Mouse (Mus musculus) heart, postnatal 14 days (tissue): ENCODE results near the gene Crebl2. TPM values are rescaled to one million over a fixed set of nuclear protein-coding genes. Genes with fewer than 3 reads are reported as not detected.

Experiments
- DNase-seq, 2 experiments: peaks; one replicate each; pipeline ENCODE4 v3.0.0; 2021 to 2022
- intact Hi-C: fragments of 180-260 bp; cut with DNase I; formaldehyde crosslinking; loops from one replicate; pipeline ENCODE4 v1.15.1; 2025
- total RNA-seq, 2 experiments: library from RNA; stranded (reverse); gene quantifications; 2 replicates each; pipeline ENCODE4 v1.2.3; 2021

Crebl2 gene
- total RNA-seq, 2 experiments from 2014 or later: 6.5 to 8.6 TPM

DNA sequence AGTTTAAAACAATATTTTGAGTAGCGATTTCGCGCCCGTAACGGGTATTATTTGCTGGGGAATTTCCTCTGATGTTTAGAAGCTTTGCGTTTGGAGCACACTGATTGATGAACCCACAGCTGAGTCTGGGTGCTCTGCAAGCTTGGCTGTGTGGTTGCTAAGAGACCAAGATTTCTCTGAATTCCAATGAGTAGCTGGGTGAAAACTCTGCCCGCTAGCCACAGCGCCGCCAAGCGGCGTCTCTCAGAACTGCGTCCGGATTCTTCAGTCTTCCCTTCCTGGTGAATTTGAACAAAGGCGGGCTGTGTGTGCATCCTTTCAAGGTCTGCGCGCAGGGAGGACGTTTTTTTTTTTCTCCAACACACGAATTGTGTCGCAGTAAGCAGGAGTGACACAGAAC, 33.2 kb downstream of the Crebl2 start:
- peak; percentile 93 to 98 for DNase-seq
- intact Hi-C loops: loop anchor here (1.0 to 10.0 kb wide), 4 partner anchors 32 to 438 kb away; partner anchors contain the start of gene Crebl2

DNA sequence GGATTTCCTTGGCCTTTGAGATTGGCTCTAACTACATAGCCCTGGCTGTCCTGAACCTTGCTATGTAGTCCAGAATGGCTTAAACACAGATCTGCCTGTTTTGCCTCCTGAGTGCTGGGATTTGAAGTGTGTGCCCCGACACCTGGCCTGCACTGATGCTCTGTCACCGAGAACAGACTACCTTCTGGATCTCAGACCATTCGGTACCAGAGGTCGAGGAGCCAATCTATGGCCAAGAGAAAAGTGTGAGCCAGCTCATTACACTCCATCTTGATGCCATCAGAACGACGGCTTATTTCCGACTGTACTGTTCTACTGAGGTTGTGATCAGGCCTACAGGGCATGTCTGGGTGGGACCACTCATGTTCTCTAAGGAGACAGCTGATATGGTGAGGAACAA, 36.2 kb downstream of the Crebl2 start:
- intact Hi-C loops: loop anchor here (10.0 kb wide), 1 partner anchor 441 kb away; no protein-coding TSS in a partner anchor
- DNase-seq: no peak

DNA sequence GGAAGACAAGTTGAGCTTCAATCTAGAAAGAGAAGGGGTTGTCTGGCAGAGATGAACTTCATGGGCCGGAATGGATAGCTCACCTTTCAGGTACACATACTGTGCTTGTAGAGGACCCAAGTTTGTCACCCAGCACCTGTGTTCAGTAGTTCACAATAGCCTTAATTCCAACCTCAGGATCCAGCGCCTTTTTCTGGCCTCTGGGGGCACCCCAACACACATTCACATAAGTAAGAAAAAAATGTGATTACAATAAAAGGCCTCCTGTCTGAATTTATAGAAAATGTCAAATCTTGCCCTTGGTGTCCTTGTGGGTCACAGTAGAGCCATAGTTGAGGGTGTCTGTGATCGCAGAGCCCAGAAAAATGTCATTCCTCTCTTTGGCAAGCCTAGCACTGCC, 37.4 kb downstream of the Crebl2 start:
- intact Hi-C loops: loop anchor here (10.0 kb wide), 1 partner anchor 443 kb away; no protein-coding TSS in a partner anchor
- DNase-seq: no peak

DNA sequence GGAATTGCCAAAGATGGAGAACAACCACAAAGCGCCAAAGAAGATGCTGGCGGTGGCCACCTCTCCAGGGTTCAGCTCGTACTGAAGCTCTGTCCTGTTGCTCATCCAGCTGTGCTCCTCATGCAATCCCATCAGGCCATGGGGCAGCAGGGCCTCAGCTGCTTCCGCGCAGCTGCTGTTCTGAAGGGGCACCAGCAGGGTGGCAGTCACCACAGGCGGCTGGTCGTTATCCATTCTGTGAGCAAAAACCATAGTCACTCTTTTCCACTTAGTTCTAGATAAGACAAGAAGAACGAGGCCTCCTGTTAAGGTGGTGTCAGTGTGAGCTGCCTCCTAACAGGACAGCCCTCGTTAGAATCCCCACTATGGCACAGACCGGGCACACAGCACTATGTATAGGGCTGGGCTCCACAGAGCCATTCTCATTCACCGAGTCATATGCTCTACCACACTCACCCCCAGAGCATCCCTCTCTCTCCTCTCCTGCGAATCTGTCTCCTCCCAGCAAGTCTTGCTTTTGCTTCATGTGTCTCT, 40.3 kb downstream of the Crebl2 start:
- DNase-seq: no peak
- intact Hi-C loops: no loop called here

DNA sequence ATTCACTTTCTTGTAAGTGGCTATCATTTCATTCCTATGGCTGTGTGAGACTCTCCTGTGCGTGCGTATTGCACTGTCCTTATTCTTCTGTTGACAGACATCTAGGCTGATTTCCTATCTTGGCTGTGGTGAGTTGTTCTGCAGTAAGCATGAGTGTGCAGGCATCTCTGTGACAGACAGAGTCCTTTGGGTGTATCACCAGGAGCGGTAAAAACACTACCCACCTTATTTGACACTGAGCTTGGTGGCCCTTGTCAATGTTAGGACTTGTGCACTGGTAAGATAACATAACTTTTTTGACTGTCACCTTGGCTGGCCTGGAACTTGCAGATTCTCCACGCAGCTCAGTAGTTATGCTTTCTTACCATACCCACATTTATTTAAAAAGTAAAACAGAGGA, 40.9 kb downstream of the Crebl2 start:
- intact Hi-C loops: no loop called here
- no peak for DNase-seq

DNA sequence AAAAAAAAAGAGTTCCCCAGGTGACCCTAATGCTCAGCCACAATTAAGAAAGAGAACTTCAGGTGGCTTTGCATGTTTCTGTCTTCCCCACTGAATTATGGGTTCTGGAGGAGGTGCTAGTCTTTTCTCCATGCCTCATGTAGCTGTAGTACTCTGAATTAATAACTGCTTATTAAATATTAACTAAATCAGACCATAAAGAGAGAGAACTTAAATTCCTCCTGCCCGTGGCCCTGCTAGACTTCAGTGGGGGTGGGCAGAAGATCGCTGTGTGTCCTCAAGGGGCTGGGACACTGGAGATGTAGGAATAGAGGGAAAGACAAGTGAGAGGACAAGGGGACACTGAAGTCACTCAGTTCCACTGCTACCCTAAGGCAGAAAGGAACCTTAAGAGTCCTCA, 42.3 kb downstream of the Crebl2 start:
- no peak for DNase-seq
- intact Hi-C loops: loop anchor here (2.0 kb wide), 1 partner anchor 75 kb away; no protein-coding TSS in a partner anchor

DNA sequence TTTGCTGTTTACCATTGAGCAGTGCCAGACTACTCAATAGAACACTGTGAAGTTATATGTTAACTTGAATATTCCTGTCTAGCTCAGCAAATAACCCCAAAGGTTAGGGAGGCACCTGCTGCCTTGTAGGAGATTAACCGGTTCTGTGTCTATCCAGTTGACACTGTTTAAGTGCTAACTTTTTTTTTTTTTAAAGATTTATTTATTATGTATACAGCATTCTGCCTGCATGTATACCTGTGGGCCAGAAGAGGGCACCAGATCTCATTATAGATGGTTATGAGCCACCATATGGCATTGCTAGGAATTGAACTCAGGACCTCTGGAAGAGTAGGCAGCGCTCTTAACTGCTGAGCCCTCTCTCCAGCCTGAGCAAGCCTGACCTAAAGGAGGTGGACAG, 43.1 kb downstream of the Crebl2 start:
- intact Hi-C loops: loop anchor here (2.0 kb wide), 1 partner anchor 74 kb away; no protein-coding TSS in a partner anchor

DNA sequence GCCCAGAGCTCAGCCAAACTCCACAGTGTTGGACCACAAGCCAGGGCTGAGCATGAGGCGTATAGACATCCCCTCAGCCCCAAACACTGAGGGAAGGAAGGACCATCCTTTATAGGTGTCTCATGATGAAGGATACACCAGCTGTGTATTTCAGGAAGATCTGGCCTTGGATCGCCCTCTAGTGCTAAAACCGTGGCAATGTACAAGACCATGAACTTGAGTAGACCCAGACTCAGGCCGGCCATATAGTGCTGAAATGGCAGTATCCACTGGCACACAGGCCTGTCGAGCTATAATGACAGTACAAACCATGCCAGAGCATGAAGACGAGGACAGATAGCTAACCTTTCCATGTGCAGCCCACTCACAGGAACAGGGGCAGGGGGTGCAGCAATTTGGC, 46.8 kb downstream of the Crebl2 start:
- intact Hi-C loops: no loop called here
- DNase-seq: peak in 1 of 2 experiments; percentile 13

More for the DNA sequence above, 43.1 kb downstream of the Crebl2 start:
- DNase-seq: peak in 1 of 2 experiments; percentile 10

DNA sequence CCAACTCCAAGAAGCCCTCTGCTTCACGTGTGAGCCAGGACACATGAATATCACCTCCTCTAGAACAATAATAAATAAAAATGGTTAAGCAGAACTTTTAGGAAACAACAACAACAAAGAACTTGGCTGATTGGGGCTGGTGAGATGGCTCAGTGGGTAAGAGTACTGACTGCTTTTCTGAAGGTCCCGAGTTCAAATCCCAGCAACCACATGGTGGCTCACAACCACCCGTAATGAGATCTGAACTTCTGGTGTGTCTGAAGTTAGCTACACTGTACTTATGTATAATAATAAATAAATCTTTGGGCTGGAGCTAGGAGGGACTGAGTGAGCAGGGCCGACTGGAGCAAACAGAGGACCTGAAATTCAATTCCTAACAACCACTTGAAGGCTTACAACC, 47.3 kb downstream of the Crebl2 start:
- intact Hi-C loops: no loop called here
- DNase-seq: no peak

DNA sequence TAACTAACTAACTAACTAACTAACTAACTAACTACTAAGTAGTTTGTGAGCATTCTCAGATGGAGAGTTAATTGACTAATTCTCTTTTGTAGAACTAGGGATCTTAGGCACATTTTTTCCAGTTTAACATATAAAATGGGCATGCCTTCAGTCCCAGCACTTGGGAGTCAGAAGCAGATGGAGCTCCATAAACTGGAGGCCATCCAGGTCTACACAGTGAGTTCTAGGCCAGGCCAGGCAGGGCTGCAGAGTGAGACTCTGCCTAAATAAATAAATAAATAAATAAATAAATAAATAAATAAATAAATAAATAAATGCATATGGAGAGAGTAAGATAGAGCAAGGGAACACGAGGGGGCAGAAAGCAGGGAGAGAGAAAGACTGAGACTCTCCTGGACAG, 47.9 kb downstream of the Crebl2 start:
- intact Hi-C loops: no loop called here
- DNase-seq: no peak

DNA sequence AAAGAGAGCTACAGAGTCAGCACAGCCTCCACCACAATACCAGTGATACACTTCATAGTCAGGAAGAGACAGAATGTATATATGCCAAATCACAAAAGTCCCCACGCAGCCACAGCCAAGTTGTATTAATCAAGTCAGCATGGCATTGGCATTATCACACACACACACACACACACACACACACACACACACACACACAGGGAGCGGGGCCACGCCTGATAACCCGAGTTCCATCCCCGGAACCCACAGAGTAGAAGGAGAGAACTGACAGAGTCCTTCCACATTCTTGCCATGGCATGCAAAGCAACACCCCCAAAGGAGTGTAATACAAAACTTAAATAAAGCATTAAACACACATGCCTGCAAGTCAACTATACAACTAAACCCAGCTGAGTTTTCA, 49.6 kb downstream of the Crebl2 start:
- intact Hi-C loops: no loop called here
- no peak for DNase-seq

DNA sequence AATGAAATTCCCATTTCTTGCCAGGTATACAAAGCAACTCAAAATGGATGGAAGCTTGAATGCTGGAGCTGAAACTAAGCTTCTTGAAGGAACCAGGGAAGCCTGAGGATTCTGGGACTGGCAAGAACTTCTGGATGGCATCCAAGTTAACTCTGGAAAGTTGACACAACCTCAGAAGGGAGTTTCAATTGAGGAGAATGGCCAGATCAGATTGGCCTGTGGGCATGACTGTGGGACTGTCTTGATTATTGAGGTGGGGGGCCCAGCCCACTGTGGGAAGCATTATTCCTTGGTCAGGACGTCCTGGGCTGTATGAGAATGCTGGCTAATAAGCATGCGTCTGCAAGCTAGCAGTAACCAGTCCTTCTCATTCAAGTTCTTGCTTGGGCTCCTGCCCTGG, 50.1 kb downstream of the Crebl2 start:
- intact Hi-C loops: no loop called here
- DNase-seq: no peak

DNA sequence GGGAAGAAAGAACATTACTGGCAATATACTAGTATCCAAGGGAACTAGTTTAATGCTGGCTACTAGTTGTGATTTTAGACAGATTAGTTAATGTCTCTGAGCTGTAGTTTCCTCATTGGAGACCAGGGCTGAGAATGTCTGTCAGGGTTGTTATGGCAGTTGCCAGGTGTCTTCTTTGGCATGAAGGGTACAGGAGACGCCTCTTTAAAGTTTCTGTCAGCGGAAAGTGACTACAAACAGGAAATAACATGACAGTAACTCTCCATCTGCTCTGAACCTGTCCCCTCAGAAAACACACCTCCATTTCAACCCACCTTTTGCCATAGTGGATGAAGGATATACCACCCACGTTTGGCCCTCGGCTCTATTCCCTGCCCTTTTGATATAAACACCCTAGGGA, 53.7 kb downstream of the Crebl2 start:
- intact Hi-C loops: no loop called here
- DNase-seq: no peak

DNA sequence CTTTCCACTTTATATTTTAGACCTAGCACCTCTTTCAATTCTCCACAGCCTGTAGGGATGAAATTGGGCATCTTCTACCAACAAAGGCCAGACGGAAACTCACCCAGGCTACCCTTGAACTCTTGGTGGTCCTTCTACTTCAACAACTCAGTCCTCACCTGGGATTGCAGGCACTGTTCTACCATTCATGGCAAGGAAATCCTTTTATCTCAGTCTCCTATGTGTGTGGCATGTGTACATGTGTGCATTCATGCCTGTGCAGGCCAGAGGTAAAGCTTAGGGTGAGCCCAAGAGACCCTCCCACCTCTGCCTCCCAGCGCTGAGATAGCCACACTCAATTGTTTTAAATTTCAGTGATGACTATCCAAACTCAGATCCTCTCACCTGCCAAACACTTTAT, 55.6 kb downstream of the Crebl2 start:
- DNase-seq: no peak
- intact Hi-C loops: no loop called here

DNA sequence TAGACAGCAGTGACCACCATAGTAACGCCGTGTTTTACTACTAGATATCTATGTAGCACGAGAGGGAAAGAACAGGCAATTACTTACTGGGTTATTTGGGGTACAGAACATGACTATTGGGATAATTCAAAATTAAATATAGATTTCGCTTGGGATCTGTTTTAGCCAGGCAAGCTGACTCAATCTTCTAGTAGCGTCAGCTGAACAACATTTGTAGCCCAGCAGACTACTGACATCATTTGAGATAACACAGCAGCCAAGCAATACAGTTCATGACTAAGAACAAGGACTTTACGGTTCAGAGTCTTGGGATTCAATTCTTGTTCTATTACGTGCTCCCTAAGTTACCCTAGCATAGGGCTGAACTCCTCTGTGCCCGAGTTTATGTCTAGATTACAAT, 56.5 kb downstream of the Crebl2 start:
- intact Hi-C loops: no loop called here
- no peak for DNase-seq

DNA sequence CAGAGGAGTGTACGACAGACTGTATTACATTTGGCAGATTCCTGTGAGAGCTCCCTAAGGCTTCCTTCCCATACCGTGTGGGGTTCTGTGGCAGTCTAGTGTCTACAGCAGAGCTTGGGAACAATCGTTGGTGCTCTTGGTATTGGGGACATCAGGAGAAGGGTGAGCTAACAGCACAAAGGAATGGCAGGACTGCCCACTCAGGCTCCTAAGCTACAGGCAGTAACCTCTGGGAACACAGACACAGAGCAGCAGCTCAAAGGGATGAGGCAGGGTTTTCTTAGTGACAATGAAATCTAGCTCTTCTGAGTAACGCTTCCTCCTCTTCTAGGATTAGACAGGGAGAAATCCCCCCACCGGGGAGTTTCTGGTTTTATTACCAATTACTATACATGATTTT, 57.1 kb downstream of the Crebl2 start:
- DNase-seq: no peak
- intact Hi-C loops: no loop called here

DNA sequence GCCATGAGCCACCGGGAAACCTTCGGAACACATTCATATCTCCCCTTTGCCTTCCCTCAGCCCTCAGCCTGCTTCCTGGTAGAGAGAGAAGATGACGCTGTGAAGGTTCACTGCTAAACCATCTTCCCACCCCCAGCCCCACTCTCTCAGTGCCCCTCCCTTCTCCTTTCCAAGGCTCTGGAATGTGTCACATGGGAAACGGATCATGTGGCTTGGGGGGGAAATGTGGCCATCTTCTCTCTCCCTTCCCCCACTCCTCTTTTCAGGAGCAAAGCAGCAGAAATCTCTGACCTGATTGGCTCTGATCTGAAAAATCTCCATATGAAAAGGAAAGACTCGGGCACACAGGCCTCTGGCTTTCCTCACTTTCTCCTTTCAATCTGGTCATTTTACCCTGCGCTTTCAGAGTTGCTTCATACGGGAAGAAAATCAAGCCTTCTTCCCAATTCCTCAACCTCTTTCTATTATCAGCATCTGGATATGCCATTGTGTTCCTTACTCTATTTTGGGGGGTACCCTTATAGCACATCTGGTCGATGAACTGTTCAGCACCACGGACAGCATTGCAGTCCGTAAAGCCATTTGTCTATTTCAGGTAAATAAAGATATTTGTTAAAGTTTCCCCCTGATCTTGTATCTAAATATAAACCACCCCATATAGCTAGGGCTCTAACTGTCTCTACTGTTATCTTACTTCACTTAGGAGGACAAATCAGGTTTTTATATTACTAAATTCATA, 57.9 kb downstream of the Crebl2 start:
- intact Hi-C loops: no loop called here
- DNase-seq: no peak

DNA sequence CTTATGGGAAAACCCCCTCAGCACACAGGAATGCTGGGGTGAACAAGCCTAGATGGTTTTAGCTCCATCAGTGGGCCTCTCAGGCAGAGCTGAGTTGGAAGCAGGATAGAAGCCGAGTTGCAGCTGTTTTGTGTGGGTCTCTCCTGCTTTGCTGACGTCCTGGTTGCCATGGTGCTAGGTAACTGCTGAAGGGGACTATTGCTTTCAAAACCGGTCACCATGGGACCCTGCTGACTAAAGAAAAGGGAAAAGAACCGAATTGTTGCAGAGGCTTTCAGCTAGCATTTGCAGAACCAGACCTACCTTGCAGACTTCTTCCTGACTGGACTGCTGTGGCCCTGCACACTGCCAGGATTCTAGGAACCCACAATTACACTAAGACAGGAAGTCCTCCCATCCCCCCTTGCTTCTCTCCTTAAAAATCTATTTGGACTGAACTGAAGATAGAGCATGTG, 58.6 kb downstream of the Crebl2 start:
- intact Hi-C loops: no loop called here
- DNase-seq: no peak

DNA sequence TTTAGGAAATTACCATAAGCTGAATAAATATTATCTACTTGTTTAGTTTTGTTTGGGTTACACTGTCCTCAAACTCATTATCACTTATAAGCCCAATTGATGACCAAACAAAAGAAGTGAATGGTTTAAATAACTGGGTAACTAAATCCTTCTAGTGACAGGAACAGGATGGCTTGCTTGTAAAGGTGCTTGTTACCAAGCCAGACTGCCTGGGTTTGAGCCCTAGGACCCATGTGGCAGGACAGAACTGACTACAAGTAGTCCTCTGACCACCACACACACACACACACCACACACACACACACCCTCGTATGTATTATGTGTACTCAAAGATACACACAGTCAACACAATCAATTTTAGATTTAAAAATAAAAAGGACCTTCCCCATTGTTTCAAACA, 59.8 kb downstream of the Crebl2 start:
- intact Hi-C loops: no loop called here
- no peak for DNase-seq

DNA sequence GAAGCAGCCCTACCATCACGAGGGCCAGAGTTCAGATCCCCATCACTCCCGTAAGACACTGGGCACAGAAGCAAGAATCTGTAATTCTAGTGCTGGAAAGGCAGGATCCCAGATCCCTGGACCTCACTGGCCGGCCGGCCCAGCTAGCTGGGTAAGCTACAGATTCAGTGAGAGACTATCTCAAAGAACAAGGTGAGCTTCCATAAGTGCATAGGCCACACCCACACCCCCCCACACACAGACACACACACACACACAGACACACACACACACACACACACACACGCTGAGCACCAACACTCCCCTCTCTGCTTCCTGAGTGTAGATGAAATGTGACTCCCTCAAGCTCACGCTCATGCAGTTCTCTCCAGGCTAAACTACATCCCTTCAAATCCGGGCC, 60.5 kb downstream of the Crebl2 start:
- intact Hi-C loops: no loop called here
- DNase-seq: no peak

DNA sequence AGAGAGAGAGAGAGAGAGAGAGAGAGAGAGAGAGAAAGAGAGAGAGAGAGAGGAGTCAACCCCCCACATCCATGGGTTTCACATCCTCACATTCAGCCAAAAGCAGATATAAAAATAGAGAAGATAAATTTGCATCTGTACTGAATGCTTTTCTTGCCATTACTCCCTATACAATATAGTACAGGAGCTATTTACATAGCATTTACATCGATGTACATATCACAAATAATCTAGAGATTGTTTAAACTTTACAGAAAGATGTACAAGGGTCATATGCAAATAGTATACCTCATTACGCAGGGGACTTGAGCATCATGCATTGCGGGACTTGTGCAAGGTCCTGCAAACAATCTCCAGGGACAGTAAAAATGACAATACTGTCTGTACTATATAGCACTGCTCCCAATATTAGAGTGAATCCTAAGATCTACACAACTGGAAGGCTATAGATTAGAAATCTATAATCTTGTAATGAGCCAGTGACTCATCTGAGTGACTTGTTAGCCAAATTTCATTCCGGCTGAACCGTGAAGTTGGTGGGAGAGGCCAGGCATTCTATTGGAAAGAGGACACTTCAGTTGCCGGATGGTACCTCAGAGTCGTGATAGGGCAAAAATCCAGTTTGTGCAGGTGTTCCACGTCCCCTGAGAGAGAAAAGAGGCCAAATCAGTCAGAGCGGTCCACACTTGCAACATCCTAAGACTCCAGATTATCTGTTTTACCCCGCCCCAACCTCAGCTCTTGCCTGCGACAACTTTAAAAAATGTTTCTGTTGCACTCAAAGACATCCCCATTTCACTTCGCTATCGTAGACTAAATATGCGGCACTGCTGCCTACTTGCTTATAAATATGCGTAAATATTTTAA, 66.8 kb downstream of the Crebl2 start:
- no peak for DNase-seq
- intact Hi-C loops: loop anchor here (5.0 kb wide), 1 partner anchor 35 kb away; no protein-coding TSS in a partner anchor
